Mouse (Mus musculus) thymus, adult 2 months (tissue): ENCODE measurements around the gene Gcn1l1.

Experiments used
- CTCF ChIP-seq: fragments of 200-500 bp; IDR thresholded peaks from 2 replicates; pipeline ENCODE4 v1.5.1; 2012; ENCODE audit warnings: mild to moderate bottlenecking, control low read depth, low read length, moderate library complexity, borderline replicate concordance; ENCODE audit not compliant: control insufficient read depth, poor library complexity, insufficient read depth; ENCODE audit errors: extremely low read depth
- POLR2A ChIP-seq: fragments of 200-500 bp; IDR thresholded peaks from 2 replicates; pipeline ENCODE4 v1.6.1; 2012; ENCODE audit warnings: mild to moderate bottlenecking, low read length, control low read depth, moderate library complexity; ENCODE audit not compliant: control insufficient read depth, poor library complexity, insufficient read depth; ENCODE audit errors: extremely low read depth

- TF ChIP-seq CTCF = no peak
- no peak for TF ChIP-seq POLR2A
Measured at GRCm38 (mm10) chr5:115651821-115652220, 86.8 kb downstream of the Gcn1l1 start.
